Mouse (Mus musculus): ENCODE results near the gene Srgap3.

Srgap3 gene

DNA sequence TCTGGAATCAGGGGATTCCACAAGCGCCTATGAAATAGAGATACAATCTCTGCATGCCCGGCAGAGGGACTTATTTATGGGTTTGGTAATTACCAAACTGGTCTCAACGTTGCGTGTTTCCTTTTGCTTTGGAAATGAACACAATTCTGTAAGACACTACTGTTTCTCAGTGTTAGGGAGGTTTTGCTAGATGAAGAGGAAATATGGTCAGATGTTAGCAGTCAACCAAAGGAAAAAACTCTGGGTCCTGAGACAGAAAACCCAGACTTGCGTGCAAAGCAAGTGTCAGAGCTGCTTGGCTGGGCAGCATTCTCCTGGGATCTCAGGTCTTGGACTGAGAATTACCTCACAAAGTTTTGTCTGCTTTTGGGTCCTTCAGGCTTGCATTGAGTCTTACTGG is 34.5 kb downstream of the Srgap3 start:
- in situ Hi-C loops (cut with MboI, MseI), result no loop called here

DNA sequence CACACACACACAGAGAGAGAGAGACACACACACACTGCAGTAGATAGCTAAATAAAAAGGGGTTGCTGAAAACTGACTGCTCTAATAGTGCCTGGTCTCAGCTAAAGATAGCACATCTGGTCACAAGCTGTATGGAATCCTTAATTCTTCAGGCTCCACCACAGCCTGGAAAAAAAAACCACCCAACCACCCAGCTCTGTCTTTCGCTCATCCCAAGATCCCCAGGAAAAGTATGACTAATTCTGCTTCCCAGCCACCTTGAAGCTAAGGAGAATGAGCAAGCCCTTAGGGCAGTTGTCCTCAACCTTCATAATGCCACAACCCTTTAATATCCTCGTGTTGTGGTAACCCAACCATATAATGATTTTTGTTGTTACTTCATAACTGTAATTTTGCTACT is 37.4 kb downstream of the Srgap3 start:
- in situ Hi-C loops (cut with MboI, MseI), result no loop called here

DNA sequence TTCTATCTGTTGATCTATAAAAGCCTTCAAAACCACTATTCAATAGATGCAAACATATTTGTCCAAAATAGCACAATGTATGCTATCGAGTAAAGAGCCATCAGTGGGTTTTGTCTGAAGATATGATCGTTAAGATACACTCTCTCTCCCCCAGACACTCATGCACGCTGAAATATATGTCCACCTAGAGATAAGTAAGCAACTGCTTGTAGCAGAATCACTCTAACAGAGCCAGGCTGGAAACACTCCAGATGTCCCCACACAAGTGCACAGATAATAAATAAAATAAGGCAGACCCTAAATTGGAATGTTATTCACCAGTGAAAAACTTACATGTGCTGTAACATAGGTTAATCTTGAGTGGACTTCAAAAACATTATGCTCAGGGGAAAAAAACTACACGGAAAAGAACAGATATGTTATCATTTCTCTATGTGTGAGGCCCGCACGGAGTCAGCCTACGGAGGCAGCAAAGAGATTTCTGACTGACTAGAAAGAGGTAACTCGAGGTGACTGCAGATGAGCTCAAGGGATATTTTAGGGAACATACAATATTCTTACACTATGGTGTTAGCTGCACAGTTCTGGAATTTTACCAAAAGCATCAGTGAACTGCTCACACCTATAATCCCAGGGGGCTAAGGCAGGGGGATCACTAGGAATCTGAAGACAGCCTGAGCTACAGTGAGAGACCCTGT is 39.0 kb downstream of the Srgap3 start:
- in situ Hi-C loops (cut with MboI, MseI), result no loop called here

DNA sequence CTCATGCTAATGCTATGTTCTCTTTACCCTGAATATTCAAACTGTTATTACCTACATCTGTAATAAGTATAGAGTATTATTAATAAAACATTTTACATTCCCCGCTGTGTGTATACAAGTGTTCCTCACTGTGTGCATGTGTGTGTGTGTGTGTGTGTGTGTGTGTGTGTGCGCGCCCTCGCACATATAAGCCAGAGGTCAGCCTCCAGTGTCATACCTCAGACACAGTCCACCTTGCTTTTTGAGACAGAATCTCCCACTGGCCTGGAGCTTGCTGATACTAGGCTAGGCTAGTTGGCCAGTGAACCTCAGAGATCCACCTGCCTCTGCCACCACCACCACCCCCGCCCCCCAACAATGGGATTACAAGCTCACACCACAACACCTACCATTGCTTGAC is 43.3 kb downstream of the Srgap3 start:
- in situ Hi-C loops (cut with MboI, MseI), result no loop called here

DNA sequence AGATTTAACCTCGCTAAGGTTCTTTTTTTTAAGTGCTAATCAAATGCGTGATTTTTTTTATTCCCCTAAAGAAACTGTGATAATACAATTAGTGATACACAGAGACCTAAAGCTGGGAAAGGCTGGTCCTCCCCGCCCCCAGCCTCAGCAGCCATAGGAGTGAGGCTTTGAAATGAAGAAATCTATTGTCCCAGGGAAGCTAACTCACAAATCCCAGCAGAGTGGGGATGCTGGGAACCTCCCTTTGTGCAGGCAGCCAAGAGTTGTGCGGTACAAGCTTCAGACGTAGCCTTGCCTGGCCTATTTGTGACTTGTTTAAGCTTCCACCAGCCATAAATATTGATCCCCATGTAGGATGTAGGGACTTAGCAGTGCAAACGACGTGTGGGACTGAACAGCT is 43.8 kb downstream of the Srgap3 start:
- in situ Hi-C loops (cut with MboI, MseI), result no loop called here

DNA sequence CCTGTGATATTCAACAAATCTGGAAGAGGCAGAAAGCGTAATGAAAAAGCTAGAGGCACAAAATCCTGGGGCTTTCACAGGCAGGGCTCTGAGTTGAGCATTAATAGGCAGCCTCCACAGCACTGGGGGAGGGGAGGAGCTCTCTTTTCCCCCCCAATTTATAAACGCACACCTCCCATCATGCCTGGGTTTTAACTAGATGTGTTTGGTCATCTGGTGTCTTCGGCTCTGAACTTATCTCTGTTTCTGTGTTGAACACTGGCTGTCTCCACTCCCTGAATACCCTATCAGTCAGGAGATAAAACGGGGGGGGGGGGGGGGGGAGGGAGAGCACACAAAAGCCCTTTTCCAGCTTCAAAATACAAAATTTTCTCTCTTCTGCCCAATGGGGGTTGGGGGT is 44.3 kb downstream of the Srgap3 start:
- in situ Hi-C loops (cut with MboI, MseI), result no loop called here

DNA sequence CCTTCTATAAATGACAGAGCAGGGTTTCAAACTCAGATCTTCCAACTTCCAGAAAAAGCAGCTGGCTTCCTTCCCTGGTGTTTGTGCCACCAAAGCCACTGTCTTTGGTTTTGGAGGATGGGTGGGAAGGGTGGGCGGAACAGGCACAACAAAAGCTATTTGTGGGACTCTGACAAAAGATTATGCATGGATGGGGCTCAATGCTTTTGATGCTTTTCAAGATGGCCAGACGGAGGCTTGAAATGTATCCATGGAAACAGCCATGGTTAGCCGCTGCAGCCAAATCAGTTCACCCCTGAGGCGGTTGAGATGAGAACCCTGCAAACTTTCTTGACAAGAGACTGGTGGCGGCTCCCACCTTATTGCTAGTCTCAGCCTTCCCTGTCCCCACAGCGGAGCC is 46.8 kb downstream of the Srgap3 start:
- in situ Hi-C loops (cut with MboI, MseI), result no loop called here

DNA sequence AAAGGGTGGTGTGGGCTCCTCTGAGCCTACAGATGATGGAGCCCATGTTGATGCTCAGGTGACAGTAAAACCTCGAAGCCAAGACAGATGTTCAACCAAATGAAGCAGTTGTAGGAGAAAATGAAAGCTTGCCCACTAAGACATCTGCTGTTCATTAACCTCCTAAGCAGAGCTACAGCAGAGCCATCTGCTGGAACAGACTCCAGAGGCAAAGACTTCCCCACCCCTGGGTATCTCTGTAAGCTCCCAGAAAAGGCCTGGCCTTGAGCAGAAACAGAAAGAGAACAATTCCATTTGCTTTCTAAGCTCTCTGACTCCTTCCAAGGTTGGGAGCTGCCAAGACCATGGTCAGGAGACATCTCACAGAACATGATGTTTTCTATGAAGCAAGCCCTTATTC is 47.4 kb downstream of the Srgap3 start:
- in situ Hi-C loops (cut with MboI, MseI), result no loop called here

DNA sequence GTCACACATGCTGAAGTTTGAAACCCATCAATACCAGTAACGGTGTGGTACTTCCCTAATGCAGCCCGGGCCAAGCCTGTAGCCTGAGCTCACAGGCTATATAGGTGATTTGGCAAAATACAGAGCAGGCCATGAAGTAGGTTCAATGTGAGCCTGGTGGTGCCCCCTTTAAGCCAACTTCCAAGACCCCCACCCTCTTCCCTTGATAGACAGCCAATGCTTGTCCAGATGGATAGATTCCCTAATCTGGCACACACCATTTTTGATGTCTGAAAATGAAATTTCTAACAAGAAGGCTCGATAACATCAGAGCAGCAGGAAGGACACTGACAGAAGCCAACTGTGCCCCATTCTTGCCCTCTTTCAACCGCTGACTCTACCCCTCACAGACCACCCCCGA is 47.8 kb downstream of the Srgap3 start:
- in situ Hi-C loops (cut with MboI, MseI), result no loop called here

DNA sequence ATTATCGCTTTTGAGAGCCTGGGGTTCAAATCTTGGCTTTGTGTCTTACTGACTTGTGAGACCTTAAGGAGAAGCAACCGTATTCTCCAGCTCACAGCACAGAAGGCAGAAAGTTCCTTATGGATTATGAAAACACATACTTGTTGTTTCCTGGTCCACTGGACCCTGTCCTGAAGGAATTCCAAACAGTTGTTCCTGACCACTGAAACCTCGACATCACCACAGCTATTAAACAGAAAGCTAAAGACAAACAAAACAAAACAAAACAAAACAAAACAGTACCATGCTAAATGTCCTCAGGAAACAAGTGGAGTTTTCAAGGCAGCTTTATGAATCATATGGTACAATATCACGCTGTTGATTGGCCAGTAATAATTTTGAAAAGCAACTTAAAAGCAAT is 48.6 kb downstream of the Srgap3 start:
- in situ Hi-C loops (cut with MboI, MseI), result no loop called here

DNA sequence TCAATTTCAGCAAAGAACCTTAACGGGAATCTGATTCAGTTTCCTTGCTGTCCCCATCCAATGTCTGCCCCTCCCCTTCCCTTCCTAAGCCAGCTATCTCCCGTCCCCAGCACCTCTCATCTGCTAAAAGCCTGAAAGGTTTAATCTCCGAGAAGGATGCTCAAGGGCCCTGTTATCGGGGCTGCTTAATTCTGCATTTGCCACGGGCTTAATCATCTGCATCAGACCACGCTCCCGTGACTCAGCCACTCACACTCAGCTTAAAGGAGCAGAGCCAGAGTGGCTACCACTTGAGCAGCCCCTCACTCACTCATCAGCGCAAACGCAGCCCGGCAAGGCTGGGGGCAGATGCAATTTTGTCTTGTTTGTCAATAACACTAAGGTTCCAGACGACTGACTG is 50.7 kb downstream of the Srgap3 start:
- in situ Hi-C loops (cut with MboI, MseI), result no loop called here

DNA sequence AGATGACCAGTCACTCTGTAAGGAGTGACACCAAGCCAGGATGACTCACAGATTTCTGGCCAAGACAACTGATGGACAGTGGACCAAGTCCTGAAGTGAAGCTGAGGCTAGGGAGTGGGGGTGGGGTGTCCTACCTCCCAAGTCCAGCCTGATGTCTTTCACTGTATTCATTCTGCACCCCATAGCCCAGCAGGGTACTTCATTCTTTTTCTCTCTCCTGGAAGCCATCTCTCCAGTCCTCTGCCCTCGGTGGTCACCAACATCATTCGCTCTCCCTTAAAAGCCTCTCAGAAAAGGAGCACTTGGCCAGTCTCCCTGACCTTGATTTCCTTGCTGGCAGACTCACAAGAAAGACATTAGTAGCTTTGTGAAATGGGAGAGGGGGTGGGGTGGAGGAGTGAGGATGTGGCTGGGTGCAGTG is 56.7 kb downstream of the Srgap3 start:
- in situ Hi-C loops (cut with MboI, MseI), result no loop called here

DNA sequence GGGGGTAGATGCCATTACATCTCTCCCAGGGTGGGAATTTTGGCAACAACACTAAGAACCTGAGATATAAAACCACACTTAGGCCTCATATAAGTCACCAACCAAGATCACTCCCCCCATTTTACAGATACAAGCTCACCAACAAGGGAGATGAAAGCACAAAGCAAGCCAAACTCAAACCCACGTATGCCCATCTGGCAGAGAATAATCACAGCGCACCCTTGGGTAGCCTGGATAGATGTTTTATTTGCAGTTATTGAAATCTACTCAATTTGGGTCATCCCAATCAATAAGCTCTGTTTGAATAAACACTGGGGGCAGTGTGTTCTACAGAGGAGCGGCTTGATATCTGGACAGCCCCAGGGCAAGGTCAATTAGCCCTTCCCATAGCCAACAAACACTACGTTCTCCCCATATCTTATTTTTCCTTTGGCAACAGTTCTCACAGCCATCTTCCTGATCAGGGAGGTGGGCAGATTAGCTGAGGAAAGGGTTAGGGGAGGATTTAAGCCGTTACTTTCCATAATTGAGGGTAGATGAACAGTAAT is 63.4 kb downstream of the Srgap3 start:
- in situ Hi-C loops (cut with MboI, MseI), result no loop called here

DNA sequence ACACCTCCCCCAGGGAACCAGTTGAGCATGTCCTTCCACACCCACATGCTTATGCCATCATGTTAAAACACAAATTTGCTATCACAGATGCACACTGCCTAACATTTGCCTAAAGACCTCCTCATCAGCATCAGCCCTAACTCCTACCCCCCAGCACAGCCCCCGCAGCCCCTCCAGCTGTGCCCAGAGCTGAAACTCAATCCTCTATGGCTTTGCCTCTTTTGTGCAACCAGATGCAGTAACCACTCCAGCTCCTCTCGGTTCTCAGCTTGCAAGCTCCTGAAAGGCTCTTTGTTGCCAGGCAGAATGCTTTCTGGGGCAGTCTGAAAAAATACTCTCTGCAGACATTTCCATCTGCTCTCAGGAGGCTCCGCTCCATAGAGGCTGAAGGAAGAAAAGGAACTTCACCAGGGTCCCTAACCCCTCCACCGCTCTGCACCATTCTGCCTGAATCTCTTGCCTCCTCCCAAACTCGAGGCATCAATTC is 67.0 kb downstream of the Srgap3 start:
- in situ Hi-C loops (cut with MboI, MseI), result no loop called here

DNA sequence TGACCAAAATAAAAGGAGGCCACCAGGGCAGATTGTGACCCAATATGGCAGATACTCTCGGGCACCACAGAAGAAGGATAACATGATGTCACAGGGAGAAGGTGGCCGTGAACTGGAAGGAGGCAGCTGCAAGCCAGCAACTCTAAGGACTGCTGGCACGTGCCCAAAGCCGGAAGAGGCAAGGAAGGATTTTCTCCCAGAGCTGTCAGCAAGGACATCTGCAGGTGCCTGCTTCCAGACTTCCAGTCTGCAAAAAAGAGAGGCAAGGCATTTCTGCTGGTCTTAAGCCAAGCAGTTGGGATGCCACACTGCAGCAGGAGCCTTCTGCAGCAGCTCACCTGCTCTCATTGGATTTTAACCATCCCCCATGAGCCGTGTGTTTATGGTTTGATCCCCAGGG is 67.9 kb downstream of the Srgap3 start:
- in situ Hi-C loops (cut with MboI, MseI), result no loop called here

DNA sequence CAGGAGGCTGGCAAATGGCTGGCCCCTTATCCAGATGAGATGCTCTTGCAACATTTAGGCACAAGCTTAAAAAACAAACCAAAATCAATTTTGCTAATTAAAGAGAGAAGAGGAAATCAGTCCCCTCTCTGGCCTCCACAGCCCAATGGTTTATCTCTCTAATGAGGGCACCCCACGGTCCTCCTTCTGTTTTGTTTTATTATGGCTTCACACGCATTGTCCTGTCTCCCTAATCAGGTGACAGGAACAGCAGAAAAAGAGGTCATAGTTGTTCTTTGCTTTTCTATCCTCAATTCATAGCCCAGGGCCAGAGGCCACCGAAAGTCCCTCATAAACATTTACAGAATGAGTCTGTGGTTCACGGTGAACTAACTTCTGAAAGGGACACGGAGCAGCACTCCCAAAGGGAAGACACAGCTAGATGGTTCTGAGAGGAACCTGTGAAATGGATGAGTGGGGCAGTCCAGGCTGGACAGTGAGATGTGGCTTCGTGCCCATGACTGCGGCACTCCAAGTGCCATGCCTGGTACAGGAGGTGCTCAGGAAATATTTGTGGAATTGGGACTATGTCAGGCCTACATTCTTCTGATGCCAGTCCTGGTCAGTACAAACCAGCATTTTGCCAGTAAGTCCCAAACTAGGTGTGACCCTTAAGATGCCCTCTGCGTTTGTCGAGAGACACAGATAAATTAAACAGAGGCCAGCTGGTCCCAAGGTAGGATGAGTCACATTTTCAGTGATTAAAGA is 73.8 kb downstream of the Srgap3 start:
- in situ Hi-C loops (cut with MboI, MseI), result no loop called here

DNA sequence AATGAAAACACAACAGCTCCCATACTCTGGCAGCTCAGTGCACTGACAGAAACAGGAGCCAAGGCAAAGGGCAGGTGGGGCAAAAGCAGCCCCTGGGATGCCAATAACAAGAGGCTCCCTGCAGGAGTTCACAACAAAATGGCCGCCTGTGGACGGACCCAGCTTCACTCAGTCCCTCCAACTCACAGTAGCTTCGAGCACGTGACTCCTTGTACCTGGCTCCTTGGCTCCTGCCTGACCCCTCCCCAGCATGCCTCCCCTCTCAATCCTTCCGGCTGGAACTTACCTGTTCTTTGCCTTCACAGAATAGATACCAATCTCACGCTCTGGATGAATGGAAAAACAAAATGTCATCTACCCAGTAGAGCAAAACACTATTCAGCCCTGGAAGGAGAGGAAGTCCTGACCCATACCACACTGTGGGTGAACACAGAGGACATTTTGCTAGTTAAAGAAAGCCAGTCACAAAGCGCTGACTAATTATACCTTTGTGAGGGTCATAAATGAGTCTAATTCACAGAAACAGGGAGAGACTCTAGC is 75.8 kb downstream of the Srgap3 start:
- in situ Hi-C loops (cut with MboI, MseI), result no loop called here

DNA sequence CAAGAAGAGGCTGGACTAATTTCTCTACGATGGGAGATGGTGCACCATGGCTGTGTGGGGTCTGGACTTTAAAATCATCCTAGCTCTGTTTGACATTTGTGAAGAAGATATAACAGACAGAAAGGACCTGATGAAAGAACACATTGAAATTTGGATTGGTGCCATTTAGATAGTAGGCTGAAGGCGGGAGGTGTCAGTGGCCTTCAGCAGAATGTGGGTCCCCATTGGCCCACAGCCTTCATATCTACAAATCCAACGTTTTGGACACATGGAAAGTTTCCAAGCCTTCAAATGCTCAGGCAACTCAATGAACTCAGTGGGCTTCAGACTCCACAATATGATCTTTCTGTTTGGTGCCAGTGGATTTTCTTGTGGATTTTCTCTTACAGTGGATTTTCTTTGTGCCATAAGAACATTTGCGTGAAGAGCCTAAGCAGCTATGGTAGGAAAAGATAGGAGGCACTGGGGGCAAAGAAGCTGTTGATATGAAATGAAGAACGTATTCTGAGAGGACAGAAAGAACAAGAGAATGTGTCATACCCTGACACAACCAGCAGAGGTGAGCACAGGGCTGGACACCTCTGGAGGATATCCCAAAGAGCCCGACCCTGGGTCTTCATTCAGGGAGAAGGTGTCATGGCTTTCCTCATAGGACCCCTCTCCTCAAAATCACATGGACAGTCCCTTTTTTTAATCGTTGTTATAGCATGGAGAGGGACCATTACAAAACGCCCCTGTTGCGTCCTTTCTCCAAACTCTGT is 78.7 kb downstream of the Srgap3 start:
- in situ Hi-C loops (cut with MboI, MseI), result no loop called here

DNA sequence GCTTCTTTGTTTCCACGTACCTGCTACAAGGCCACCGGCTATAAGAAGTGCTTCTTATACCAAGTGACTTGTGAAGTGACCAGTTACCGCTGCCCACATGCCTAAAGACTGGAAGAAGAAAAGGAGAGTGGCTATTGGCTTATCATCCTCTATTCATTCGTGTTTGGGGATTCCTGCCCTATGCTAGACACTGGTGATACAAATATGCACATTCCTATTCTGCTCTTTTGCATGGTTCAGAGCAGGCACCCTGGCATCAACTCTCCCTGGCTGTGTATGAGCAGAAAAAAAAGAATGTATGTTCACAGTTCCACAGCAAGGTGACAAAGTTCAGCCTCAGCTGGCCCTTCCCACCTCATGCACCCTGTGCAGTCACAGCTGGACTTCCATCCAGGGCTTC is 81.0 kb downstream of the Srgap3 start:
- in situ Hi-C loops (cut with MboI, MseI), result no loop called here

DNA sequence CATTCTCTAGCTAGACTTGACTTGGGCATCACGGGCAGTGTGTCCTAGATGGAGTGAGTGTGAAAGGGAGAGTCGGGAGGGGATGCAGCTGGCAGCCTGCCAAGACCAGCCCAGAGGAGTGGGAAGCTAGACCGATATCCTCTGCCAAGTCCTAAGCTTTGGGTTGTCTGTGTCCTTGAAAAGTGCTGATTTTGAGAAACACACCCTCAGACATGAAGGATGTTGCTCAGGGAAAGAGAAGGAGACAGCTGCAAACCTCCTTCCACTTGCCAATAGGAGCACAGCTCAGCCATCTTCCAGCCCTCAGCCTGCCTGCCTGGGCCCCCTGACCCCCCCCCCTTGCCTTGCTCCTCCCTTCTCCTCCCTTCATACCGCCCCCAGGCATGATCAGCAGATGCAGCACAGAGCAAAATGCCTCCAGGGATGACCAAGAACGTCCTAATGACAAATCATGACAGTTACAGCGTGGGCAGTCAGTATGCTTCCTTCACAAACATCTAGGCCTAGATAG is 82.0 kb downstream of the Srgap3 start:
- in situ Hi-C loops (cut with MboI, MseI), result no loop called here

DNA sequence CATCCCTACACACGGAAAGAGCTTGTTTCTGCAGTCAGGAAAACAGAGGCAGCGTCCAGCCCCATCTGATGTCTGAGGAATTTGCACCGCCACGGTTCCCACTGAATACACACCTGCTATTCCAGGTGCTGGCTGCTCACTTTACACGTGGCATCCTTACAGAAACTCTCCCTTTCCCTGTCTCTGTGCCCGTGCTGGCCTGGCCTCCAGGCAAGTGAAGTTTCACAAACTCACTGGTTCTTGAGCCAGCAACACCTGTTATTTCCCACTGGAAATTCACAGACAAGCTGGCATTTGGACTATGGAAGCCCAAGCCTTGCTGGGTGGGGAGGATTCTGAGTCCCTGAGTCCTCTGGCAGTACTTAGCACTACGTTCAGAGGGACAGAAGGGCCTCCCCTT is 84.6 kb downstream of the Srgap3 start:
- in situ Hi-C loops (cut with MboI, MseI), result no loop called here
